Mouse (Mus musculus) liver, embryonic 15.5 days (tissue): Measurements from ENCODE around the gene Coq8b. TPM values are rescaled to one million over a fixed set of nuclear protein-coding genes. Genes with fewer than 3 reads are reported as not detected.

Experiments
- microRNA counts: library from miRNA; unstranded; fragments of <30 nt; microRNA quantifications from one replicate; lab custom pipeline; 2016
- microRNA-seq: library from miRNA; unstranded; fragments of <30 nt; microRNA quantifications from one replicate; pipeline ENCODE4, GENCODE M21; 2016
- polyA plus RNA-seq: library from polyadenylated mRNA; unstranded; fragments of >200 nt; fragmentation: Nextera tagmentation; extraction: Ambion mirVana; gene quantifications from 2 replicates; pipeline ENCODE4 v1.2.1, GENCODE M21; 2015

Coq8b gene
- polyA plus RNA-seq, 1 experiment from 2014 or later: 23.8 TPM

MicroRNAs encoded within 50 kb of the gene (microRNA counts, 519-probe panel; counts per million panel counts)
- not detected for microRNA mmu-miR-1191 (lab: Ali Mortazavi, UCI)

Small RNAs within 50 kb of the gene (microRNA-seq; reads per million reads assigned to microRNA genes)
- gene Mir1191: 10.7 reads per million, percentile 27 among the genes with 10 or more reads in this experiment

Other genes starting within 250 kb of the Coq8b start
- gene Cyp2a12, start 203.9 kb upstream of the Coq8b start, polyA plus RNA-seq: 9.1 and 10.7 TPM in 2 replicates
- gene Cyp2f2, start 113.1 kb upstream of the Coq8b start, polyA plus RNA-seq: 1.3 and 1.9 TPM in 2 replicates
- gene Cyp2t4, start 79.3 kb upstream of the Coq8b start, polyA plus RNA-seq: not detected in 2 replicates
- 29.2 and 37.3 TPM in 2 replicates for gene Egln2, start 66.2 kb upstream of the Coq8b start, polyA plus RNA-seq
- 21.2 and 23.0 TPM in 2 replicates for gene Rab4b, start 54.1 kb upstream of the Coq8b start, polyA plus RNA-seq
- not detected in 2 replicates for gene Gm21983, start 51.9 kb upstream of the Coq8b start, polyA plus RNA-seq
- 0.61 and 1.5 TPM in 2 replicates for gene Mia, start 51.9 kb upstream of the Coq8b start, polyA plus RNA-seq
- gene BC024978, start 37.2 kb upstream of the Coq8b start, polyA plus RNA-seq: 0.79 and 1.0 TPM in 2 replicates
- 79.3 and 89.6 TPM in 2 replicates for gene Snrpa, start 36.8 kb upstream of the Coq8b start, polyA plus RNA-seq
- gene Itpkc, start 4.4 kb upstream of the Coq8b start, polyA plus RNA-seq: 1.7 and 2.1 TPM in 2 replicates
- gene Numbl, start 25.4 kb downstream of the Coq8b start, polyA plus RNA-seq: 2.0 and 2.6 TPM in 2 replicates
- 4.6 and 7.8 TPM in 2 replicates for gene Ltbp4, start 104.7 kb downstream of the Coq8b start, polyA plus RNA-seq
- gene Shkbp1, start 123.0 kb downstream of the Coq8b start, polyA plus RNA-seq: 16.4 and 18.6 TPM in 2 replicates
- gene Gm20479, start 124.4 kb downstream of the Coq8b start, polyA plus RNA-seq: 0.28 TPM in 1 of 2 replicates, not detected in the other
- gene Sptbn4, start 214.7 kb downstream of the Coq8b start, polyA plus RNA-seq: 0.06 and 0.09 TPM in 2 replicates
- 920 and 1,009 TPM in 2 replicates for gene Blvrb, start 215.0 kb downstream of the Coq8b start, polyA plus RNA-seq
- 35.6 and 38.9 TPM in 2 replicates for gene Sertad3, start 240.7 kb downstream of the Coq8b start, polyA plus RNA-seq